10 mouse cellular contexts compared by ENCODE assay signal in the genomic region with DNA sequence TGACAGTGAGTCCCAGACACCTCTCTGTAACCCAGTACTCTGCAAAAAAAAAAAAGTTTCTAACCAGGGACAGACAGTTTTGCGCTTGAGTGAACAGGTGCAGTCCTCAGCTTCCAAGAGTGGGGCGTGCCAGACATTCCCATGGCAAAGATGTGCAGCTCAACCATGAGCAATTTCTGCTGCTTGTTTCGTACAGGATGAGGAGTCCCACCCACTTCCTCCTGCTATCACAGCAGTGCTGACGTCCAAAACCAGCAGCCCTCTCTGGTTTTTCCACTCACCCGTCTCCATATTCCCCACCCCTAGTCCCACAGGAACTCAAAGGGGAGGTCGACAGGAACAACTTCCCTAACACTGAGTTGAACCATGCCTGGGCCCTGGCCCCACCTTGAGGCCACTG. TPM values are rescaled to one million over a fixed set of nuclear protein-coding genes. Genes with fewer than 3 reads are reported as not detected.
DNase-seq lines count a peak whose midpoint lies in the region; ATAC-seq and TF ChIP-seq lines count a peak whose summit lies in the region.
"Had no signal": no experiment of that assay in that cellular context is flagged by ENCODE, and none has a peak within 500 bp of the region (broad histone marks: within the 10 kb centered on the region; RNA-seq: fewer than 3 reads in every experiment).

No protein-coding gene starts in this region.

- no peaks in the 10 kb centered on the region for H3K79me3 ChIP-seq in C2C12 (ENCODE audit: low read depth)

- H3K4me3 ChIP-seq in hindbrain, embryonic 14.5 days (replicated peaks; ENCODE audit: low read length): no peak overlapping the region
- H3K4me3 ChIP-seq in hindbrain, embryonic 13.5 days: no peak overlapping the region
- H3K4me3 ChIP-seq in C2C12 (ENCODE audit: insufficient read depth, poor library complexity, severe bottlenecking): no peak overlapping the region
- H3K4me3 ChIP-seq in stomach, postnatal 0 days (ENCODE audit: low read depth, low read length): no peak overlapping the region

- TF ChIP-seq CTCF in C2C12 (IDR thresholded peaks at IDR 0.05; ENCODE audit: control insufficient read depth, insufficient read depth, insufficient read length): no peak
- no peak for TF ChIP-seq CTCF in stomach, postnatal 0 days (IDR thresholded peaks at IDR 0.05; ENCODE audit: low read depth)

- no peak for DNase-seq in hindbrain, embryonic 14.5 days (ENCODE audit: low spot score)
- peak; percentile 68 to 90 for DNase-seq in heart, adult 18-20 months
- DNase-seq in kidney, postnatal 25 days: peak; percentile 59 to 80
- no peak for DNase-seq in stomach, postnatal 0 days (ENCODE audit: low spot score)
- no peak for DNase-seq in urinary bladder, postnatal 14 days (ENCODE audit: low spot score)

- peaks cover 23% of the 10 kb centered on the region for H3K27me3 ChIP-seq in hindbrain, embryonic 14.5 days (ENCODE audit: control insufficient read depth, insufficient read depth, low read length)
- H3K27me3 ChIP-seq in hindbrain, embryonic 13.5 days: peaks cover 51% of the 10 kb centered on the region
- peaks cover 8% of the 10 kb centered on the region for H3K27me3 ChIP-seq in C2C12 (ENCODE audit: control insufficient read depth, insufficient read depth, insufficient read length)
- no peaks in the 10 kb centered on the region; the same call in 1 of the 2 replicates for H3K27me3 ChIP-seq in stomach, postnatal 0 days (ENCODE audit: control insufficient read depth, insufficient read depth, low read length)

- peak overlapping the region; percentile 67 for H3K4me2 ChIP-seq in hindbrain, embryonic 14.5 days (replicated peaks)
- H3K4me2 ChIP-seq in hindbrain, embryonic 13.5 days: no peak overlapping the region
- no peak overlapping the region for H3K4me2 ChIP-seq in stomach, postnatal 0 days (replicated peaks; ENCODE audit: low read depth)

- H3K9me3 ChIP-seq in hindbrain, embryonic 14.5 days (ENCODE audit: control insufficient read depth, low read length): no peaks in the 10 kb centered on the region
- no peaks in the 10 kb centered on the region for H3K9me3 ChIP-seq in hindbrain, embryonic 13.5 days
- no peaks in the 10 kb centered on the region for H3K9me3 ChIP-seq in stomach, postnatal 0 days (ENCODE audit: control insufficient read depth, low read length)
- H3K9me3 ChIP-seq: neural tube, embryonic 12.5 days had no signal

- no peaks in the 10 kb centered on the region for H3K36me3 ChIP-seq in hindbrain, embryonic 14.5 days (replicated peaks; ENCODE audit: control insufficient read depth, insufficient read depth)
- H3K36me3 ChIP-seq in hindbrain, embryonic 13.5 days: no peaks in the 10 kb centered on the region
- no peaks in the 10 kb centered on the region for H3K36me3 ChIP-seq in C2C12 (ENCODE audit: control insufficient read depth, insufficient read depth)
- no peaks in the 10 kb centered on the region for H3K36me3 ChIP-seq in stomach, postnatal 0 days (ENCODE audit: control insufficient read depth, insufficient read depth, low read length)
- H3K36me3 ChIP-seq: neural tube, embryonic 12.5 days had no signal

- H3K79me2 ChIP-seq in C2C12 (ENCODE audit: control insufficient read depth, insufficient read depth): no peaks in the 10 kb centered on the region

- no peak for ATAC-seq in hindbrain, embryonic 14.5 days (ENCODE audit: low FRiP score)
- no peak for ATAC-seq in hindbrain, embryonic 13.5 days (ENCODE audit: low FRiP score)
- ATAC-seq in stomach, postnatal 0 days (ENCODE audit: low FRiP score, low TSS enrichment): no peak
- ATAC-seq in monocyte, adult 5-6 weeks (replicated peaks; ENCODE audit: insufficient number of reproducible peaks, low FRiP score, low TSS enrichment, poor library complexity, severe bottlenecking): no peak

- 69% methylated on average over 6 of the region's 6 CpGs for WGBS in hindbrain, embryonic 14.5 days
- 70% methylated on average over 6 of the region's 6 CpGs for WGBS in hindbrain, embryonic 13.5 days
- 59% methylated on average over 6 of the region's 6 CpGs for WGBS in stomach, postnatal 0 days

- peaks cover 14% of the 10 kb centered on the region for H3K4me1 ChIP-seq in hindbrain, embryonic 14.5 days (replicated peaks; ENCODE audit: control insufficient read depth, insufficient read depth, low read length)
- H3K4me1 ChIP-seq in hindbrain, embryonic 13.5 days (replicated peaks): peaks cover 44% of the 10 kb centered on the region
- 0 out of 2 replicates have a peak, but pooled peaks cover 5% of the 10 kb centered on the region for H3K4me1 ChIP-seq in stomach, postnatal 0 days (replicated peaks; ENCODE audit: control insufficient read depth, insufficient read depth)

- H3K27ac ChIP-seq in hindbrain, embryonic 14.5 days: no peak overlapping the region
- H3K27ac ChIP-seq in hindbrain, embryonic 13.5 days: no peak overlapping the region
- peak overlapping the region; percentile 24; the same call in 1 of the 2 replicates for H3K27ac ChIP-seq in stomach, postnatal 0 days (replicated peaks)
- H3K27ac ChIP-seq: neural tube, embryonic 12.5 days had no signal

- no peak overlapping the region for H3ac ChIP-seq in C2C12 (ENCODE audit: control insufficient read depth, insufficient read length, low read depth)

- no peak overlapping the region for H3K9ac ChIP-seq in hindbrain, embryonic 14.5 days
- H3K9ac ChIP-seq in hindbrain, embryonic 13.5 days: no peak overlapping the region
- H3K9ac ChIP-seq in stomach, postnatal 0 days (ENCODE audit: low read length): no peak overlapping the region

- TF ChIP-seq EP300 in stomach, postnatal 0 days (optimal IDR thresholded peaks at IDR 0.05): no peak

TF ChIP-seq in C2C12, 6 proteins besides CTCF, POLR2A, EP300 and RAD21:
- TF ChIP-seq MAX (IDR thresholded peaks at IDR 0.05) (no peak), CEBPB (IDR thresholded peaks at IDR 0.05; ENCODE audit: low read depth) (no peak), MYOD1 (IDR thresholded peaks at IDR 0.05; ENCODE audit: control insufficient read depth, insufficient read length, low read depth) (peak; percentile 29), FOSL1 (IDR thresholded peaks at IDR 0.05; ENCODE audit: insufficient read depth, low read length, poor library complexity, severe bottlenecking) (no peak), MYOG (IDR thresholded peaks at IDR 0.05; ENCODE audit: control insufficient read depth, extremely low read depth, insufficient read length) (no peak)

RNA-seq across cellular contexts. Expression of a gene that starts 7.5 kb away (rescaled TPM):
- polyA plus RNA-seq in hindbrain, embryonic 14.5 days (2014; fragmentation: Nextera tagmentation; extraction: Ambion mirVana): 1.6 and 2.4 TPM in 2 replicates
- 0.57 and 0.93 TPM in 2 replicates for polyA plus RNA-seq in hindbrain, embryonic 13.5 days (2015; fragmentation: Nextera tagmentation; extraction: Ambion mirVana)
- polyA plus RNA-seq in C2C12 (2012; fragmentation: generic; extraction: Trizol): 0.48 TPM
- total RNA-seq in heart, adult 18-20 months (2021): 1 to 10 TPM in 1 of 2 experiments, under 1 TPM in 1; 0.75 to 1.4 TPM
- polyA plus RNA-seq in stomach, postnatal 0 days (2015; fragmentation: Nextera tagmentation; extraction: Ambion mirVana): 4.1 and 5.8 TPM in 2 replicates
- 0.11 to 0.87 TPM in 2 of 3 replicates, not detected in the other for total RNA-seq in monocyte, adult 5-6 weeks (2017)

RNA-seq across cellular contexts. Expression of a gene that starts 9.1 kb away (rescaled TPM):
- 42.0 and 45.6 TPM in 2 replicates for polyA plus RNA-seq in hindbrain, embryonic 14.5 days (2014; fragmentation: Nextera tagmentation; extraction: Ambion mirVana)
- 45.7 and 48.7 TPM in 2 replicates for polyA plus RNA-seq in hindbrain, embryonic 13.5 days (2015; fragmentation: Nextera tagmentation; extraction: Ambion mirVana)
- 25.1 TPM for polyA plus RNA-seq in C2C12 (2012; fragmentation: generic; extraction: Trizol)
- total RNA-seq in heart, adult 18-20 months (2021): 10 to 100 TPM; 87.2 to 90.7 TPM
- polyA plus RNA-seq in stomach, postnatal 0 days (2015; fragmentation: Nextera tagmentation; extraction: Ambion mirVana): 29.3 and 30.2 TPM in 2 replicates
- 4.5 to 7.6 TPM (median 5.2 TPM) in 3 replicates for total RNA-seq in monocyte, adult 5-6 weeks (2017)

RNA-seq across cellular contexts. Expression of a gene that starts 19.8 kb away (rescaled TPM):
- polyA plus RNA-seq in hindbrain, embryonic 14.5 days (2014; fragmentation: Nextera tagmentation; extraction: Ambion mirVana): 8.6 and 10.6 TPM in 2 replicates
- polyA plus RNA-seq in hindbrain, embryonic 13.5 days (2015; fragmentation: Nextera tagmentation; extraction: Ambion mirVana): 9.8 and 10.2 TPM in 2 replicates
- polyA plus RNA-seq in C2C12 (2012; fragmentation: generic; extraction: Trizol): 0.13 TPM
- total RNA-seq in heart, adult 18-20 months (2021): 10 to 100 TPM; 21.8 to 22.6 TPM
- polyA plus RNA-seq in stomach, postnatal 0 days (2015; fragmentation: Nextera tagmentation; extraction: Ambion mirVana): 3.1 and 3.2 TPM in 2 replicates
- total RNA-seq in monocyte, adult 5-6 weeks (2017): 0.29 TPM in 1 of 3 replicates, not detected in the others

RNA-seq across cellular contexts. Expression of a gene that starts 28.8 kb away (rescaled TPM):
- 0.35 and 0.80 TPM in 2 replicates for polyA plus RNA-seq in hindbrain, embryonic 14.5 days (2014; fragmentation: Nextera tagmentation; extraction: Ambion mirVana)
- polyA plus RNA-seq in hindbrain, embryonic 13.5 days (2015; fragmentation: Nextera tagmentation; extraction: Ambion mirVana): 0.94 and 1.3 TPM in 2 replicates
- polyA plus RNA-seq in C2C12 (2012; fragmentation: generic; extraction: Trizol): 0.19 TPM
- total RNA-seq in heart, adult 18-20 months (2021): not detected
- 0.10 TPM in 1 of 2 replicates, not detected in the other for polyA plus RNA-seq in stomach, postnatal 0 days (2015; fragmentation: Nextera tagmentation; extraction: Ambion mirVana)
- not detected in 3 replicates for total RNA-seq in monocyte, adult 5-6 weeks (2017)
- polyA plus RNA-seq: intestine, embryonic 14.5 days had no signal

RNA-seq across cellular contexts. Expression of a gene that starts 33.0 kb away (rescaled TPM):
- polyA plus RNA-seq in hindbrain, embryonic 14.5 days (2014; fragmentation: Nextera tagmentation; extraction: Ambion mirVana): 13.9 and 15.1 TPM in 2 replicates
- polyA plus RNA-seq in hindbrain, embryonic 13.5 days (2015; fragmentation: Nextera tagmentation; extraction: Ambion mirVana): 12.8 and 14.2 TPM in 2 replicates
- polyA plus RNA-seq in C2C12 (2012; fragmentation: generic; extraction: Trizol): 3.1 TPM
- total RNA-seq in heart, adult 18-20 months (2021): 10 to 100 TPM; 52.6 to 61.1 TPM
- polyA plus RNA-seq in stomach, postnatal 0 days (2015; fragmentation: Nextera tagmentation; extraction: Ambion mirVana): 3.7 and 3.8 TPM in 2 replicates
- total RNA-seq in monocyte, adult 5-6 weeks (2017): 0.53 TPM in 1 of 3 replicates, not detected in the others

Comparison
In these comparisons a context has a peak if more than half of its experiments do, and no peak if none do; other contexts are left out.
1. DNase-seq: peak in heart, adult 18-20 months (2 of 2) and kidney, postnatal 25 days (2 of 2); none in hindbrain, embryonic 14.5 days (single experiment), stomach, postnatal 0 days (single experiment) and urinary bladder, postnatal 14 days (single experiment).